Mouse (Mus musculus) MEL (cell line): Measurements from ENCODE around the gene Cracr2a. TPM values are rescaled to one million over a fixed set of nuclear protein-coding genes. Genes with fewer than 3 reads are reported as not detected.

Experiments
- DNase-seq: peaks from one replicate; pipeline ENCODE4 v3.0.0; 2011; ENCODE audit warnings: low read depth, low spot score
- H3K27ac ChIP-seq: 2 replicates; pipeline ENCODE4 v1.5.1; 2012; ENCODE audit warnings: low read depth, mild to moderate bottlenecking, control low read depth, low read length, moderate library complexity; ENCODE audit not compliant: control insufficient read depth
- H3K27me3 ChIP-seq, 2 experiments: fragments of 150-350 bp in 1 of 2; sonication (generic) in 1 of 2; 2 replicates each; pipeline ENCODE4 v1.6.1; 2012; ENCODE audit warnings: low read length in 2 of 2, mild to moderate bottlenecking in 2 of 2, improper control_type of control experiment in 1 of 2, moderate library complexity in 1 of 2; ENCODE audit not compliant: insufficient read depth in 2 of 2, control insufficient read depth in 1 of 2
- H3K36me3 ChIP-seq, 2 experiments: 2 replicates each; pipeline ENCODE4 v1.6.1; 2012 to 2014; ENCODE audit warnings: low read length in 2 of 2, improper control_type of control experiment in 1 of 2, inconsistent platforms in 1 of 2, mild to moderate bottlenecking in 1 of 2; ENCODE audit not compliant: insufficient read depth in 2 of 2, control insufficient read depth in 1 of 2
- H3K4me1 ChIP-seq, 2 experiments: fragments of 150-350 bp in 1 of 2; sonication (generic) in 1 of 2; 2 replicates each; pipeline ENCODE4 v1.6.1; 2012; ENCODE audit warnings: low read length in 2 of 2, improper control_type of control experiment in 1 of 2, mild to moderate bottlenecking in 1 of 2; ENCODE audit not compliant: insufficient read depth in 2 of 2, control insufficient read depth in 1 of 2
- H3K4me3 ChIP-seq, 2 experiments: fragments of 150-350 bp in 1 of 2; sonication (generic) in 1 of 2; 2 replicates each; pipeline ENCODE4 v1.5.1; 2012; ENCODE audit warnings: low read depth in 2 of 2, low read length in 2 of 2, mild to moderate bottlenecking in 2 of 2, moderate library complexity in 2 of 2, control low read depth in 1 of 2, improper control_type of control experiment in 1 of 2; ENCODE audit not compliant: control insufficient read depth in 1 of 2, insufficient read depth in 1 of 2
- H3K79me2 ChIP-seq: 2 replicates; pipeline ENCODE4 v1.6.1; 2012; ENCODE audit warnings: mild to moderate bottlenecking, low read length, moderate library complexity; ENCODE audit not compliant: control insufficient read depth, poor library complexity, insufficient read depth
- H3K9ac ChIP-seq: 2 replicates; pipeline ENCODE4 v1.6.1; 2012; ENCODE audit warnings: low read depth, mild to moderate bottlenecking, control low read depth, low read length, moderate library complexity; ENCODE audit not compliant: control insufficient read depth, poor library complexity, severe bottlenecking
- H3K9me3 ChIP-seq: fragments of 150-350 bp; sonication (generic); replicated peaks from 2 replicates; pipeline ENCODE4 v1.6.1; 2012; ENCODE audit warnings: mild to moderate bottlenecking, low read length, improper control_type of control experiment, moderate library complexity; ENCODE audit not compliant: insufficient read depth
- BHLHE40 ChIP-seq: IDR thresholded peaks from 2 replicates; pipeline ENCODE4 v1.6.1; 2012; ENCODE audit warnings: low read depth, mild to moderate bottlenecking, inconsistent platforms, low read length, improper control_type of control experiment, borderline replicate concordance
- E2F4 ChIP-seq: IDR thresholded peaks from 2 replicates; pipeline ENCODE4 v1.6.1; 2011; ENCODE audit warnings: low read depth, low read length, improper control_type of control experiment, borderline replicate concordance
- EP300 ChIP-seq, 2 experiments: IDR thresholded peaks; 2 replicates each; pipeline ENCODE4 v1.6.1; 2011; ENCODE audit warnings: improper control_type of control experiment in 2 of 2, low read length in 2 of 2, low read depth in 1 of 2, mild to moderate bottlenecking in 1 of 2
- ETS1 ChIP-seq: IDR thresholded peaks from 2 replicates; pipeline ENCODE4 v1.6.1; 2012; ENCODE audit warnings: low read depth, mild to moderate bottlenecking, inconsistent platforms, low read length, improper control_type of control experiment, moderate library complexity
- GABPA ChIP-seq: IDR thresholded peaks from 2 replicates; pipeline ENCODE4 v1.6.1; 2012; ENCODE audit warnings: low read depth, mild to moderate bottlenecking, inconsistent platforms, low read length, improper control_type of control experiment, moderate library complexity
- GATA1 ChIP-seq: IDR thresholded peaks from 2 replicates; pipeline ENCODE4 v1.6.1; 2011; ENCODE audit warnings: low read depth, low read length, improper control_type of control experiment
- KAT2A ChIP-seq: conservative IDR thresholded peaks from 2 replicates; pipeline ENCODE4 v1.6.1; 2012; ENCODE audit warnings: low read depth, low read length, improper control_type of control experiment, inconsistent platforms
- MAFK ChIP-seq: IDR thresholded peaks from 2 replicates; pipeline ENCODE4 v1.6.1; 2011; ENCODE audit warnings: low read depth, mild to moderate bottlenecking, low read length, improper control_type of control experiment, borderline replicate concordance
- MAX ChIP-seq: IDR thresholded peaks from 2 replicates; pipeline ENCODE4 v1.6.1; 2011; ENCODE audit warnings: low read length, improper control_type of control experiment
- MXI1 ChIP-seq: IDR thresholded peaks from 2 replicates; pipeline ENCODE4 v1.6.1; 2011; ENCODE audit warnings: mild to moderate bottlenecking, low read depth, low read length, improper control_type of control experiment
- NRF1 ChIP-seq: IDR thresholded peaks from 2 replicates; pipeline ENCODE4 v1.6.1; 2014; ENCODE audit warnings: low read depth, mild to moderate bottlenecking, inconsistent platforms, low read length, improper control_type of control experiment, moderate library complexity; ENCODE audit not compliant: poor library complexity, insufficient read depth, severe bottlenecking
- POLR2A ChIP-seq, 2 experiments: IDR thresholded peaks; 2 replicates each; pipeline ENCODE4 v1.6.1; 2011 to 2012; ENCODE audit warnings: low read length in 2 of 2, mild to moderate bottlenecking in 2 of 2, control low read depth in 1 of 2, improper control_type of control experiment in 1 of 2, low read depth in 1 of 2, moderate library complexity in 1 of 2; ENCODE audit not compliant: control insufficient read depth in 1 of 2, insufficient read depth in 1 of 2, poor library complexity in 1 of 2
- POLR2AphosphoS2 ChIP-seq: IDR thresholded peaks from 2 replicates; pipeline ENCODE4 v1.6.1; 2011; ENCODE audit warnings: low read length, improper control_type of control experiment
- RAD21 ChIP-seq: IDR thresholded peaks from 2 replicates; pipeline ENCODE4 v1.6.1; 2011; ENCODE audit warnings: mild to moderate bottlenecking, low read depth, low read length, improper control_type of control experiment
- RCOR1 ChIP-seq: IDR thresholded peaks from 2 replicates; pipeline ENCODE4 v1.6.1; 2012; ENCODE audit warnings: low read depth, mild to moderate bottlenecking, inconsistent platforms, low read length, improper control_type of control experiment
- SIN3A ChIP-seq: IDR thresholded peaks from 2 replicates; pipeline ENCODE4 v1.6.1; 2012; ENCODE audit warnings: low read length, improper control_type of control experiment, inconsistent platforms
- SMC3 ChIP-seq: IDR thresholded peaks from 2 replicates; pipeline ENCODE4 v1.6.1; 2011; ENCODE audit warnings: low read depth, low read length, improper control_type of control experiment
- TAL1 ChIP-seq: IDR thresholded peaks from 2 replicates; pipeline ENCODE4 v1.6.1; 2012; ENCODE audit warnings: mild to moderate bottlenecking, inconsistent platforms, low read length, moderate library complexity, mixed read lengths
- TBP ChIP-seq: IDR thresholded peaks from 2 replicates; pipeline ENCODE4 v1.8.0; 2011; ENCODE audit warnings: low read depth, low read length, improper control_type of control experiment
- TCF12 ChIP-seq: IDR thresholded peaks from 2 replicates; pipeline ENCODE4 v1.6.1; 2014; ENCODE audit warnings: low read depth, mild to moderate bottlenecking, inconsistent platforms, low read length, improper control_type of control experiment, moderate library complexity
- USF1 ChIP-seq: IDR thresholded peaks from 2 replicates; pipeline ENCODE4 v1.6.1; 2014; ENCODE audit warnings: low read depth, mild to moderate bottlenecking, inconsistent platforms, low read length, improper control_type of control experiment, moderate library complexity
- ZC3H11A ChIP-seq: IDR thresholded peaks from 2 replicates; pipeline ENCODE4 v1.6.1; 2012; ENCODE audit warnings: low read depth, mild to moderate bottlenecking, inconsistent platforms, low read length, improper control_type of control experiment
- ZKSCAN1 ChIP-seq: IDR thresholded peaks from 2 replicates; pipeline ENCODE4 v1.6.1; 2012; ENCODE audit warnings: low read depth, mild to moderate bottlenecking, inconsistent platforms, low read length, improper control_type of control experiment, moderate library complexity
- ZNF384 ChIP-seq: IDR thresholded peaks from 2 replicates; pipeline ENCODE4 v1.6.1; 2012; ENCODE audit warnings: low read depth, mild to moderate bottlenecking, inconsistent platforms, low read length, improper control_type of control experiment
- polyA plus RNA-seq, 2 experiments: library from polyadenylated mRNA; stranded (reverse) in 1 of 2; unstranded in 1 of 2; fragments of >175 nt in 1 of 2; fragments of >200 nt in 1 of 2; gene quantifications; 2 replicates each; pipeline versions ENCODE4 v1.2.1 to v1.2.4; 2012; ENCODE audit warnings: low replicate concordance in 2 of 2, low read depth in 1 of 2; ENCODE audit not compliant: insufficient read length in 2 of 2, insufficient read depth in 1 of 2, missing spikeins in 1 of 2
- total RNA-seq: library from RNA; depleted of rRNA; stranded (reverse); fragments of 300-350 nt; gene quantifications from 2 replicates; pipeline ENCODE4 v1.2.3, GENCODE M21; 2012

Gene Cracr2a
- total and polyA plus RNA-seq, 3 experiments, result 2.2 to 3.1 TPM; not detected in 1

GRCm38 (mm10) chr6:127591467-127591866 is 30.3 kb downstream of the Cracr2a start:
- DNase-seq, result peak; percentile 12
- no peaks in the 10 kb centered on the region for H3K9me3 ChIP-seq
- H3K36me3 ChIP-seq, result peaks cover 0 to 4% of the 10 kb centered on the region in 2 experiments; a peak in 2 of 4 replicates
- TF ChIP-seq POLR2A (IDR thresholded peaks at IDR 0.05; ENCODE audit: control insufficient read depth in 1 of 2, insufficient read depth in 1 of 2, low read depth in 1 of 2, low read length in 2 of 2, poor library complexity in 1 of 2) (no peak), SMC3 (no peak), BHLHE40 (no peak), KAT2A (no peak), GATA1 (peak; percentile 64), USF1 (no peak), RCOR1 (no peak), ZC3H11A (no peak), EP300 (IDR thresholded peaks at IDR 0.05; ENCODE audit: low read depth in 1 of 2, low read length in 2 of 2) (peak; percentile 8 to 77; a peak in 2 of 4 replicates), NRF1 (no peak), ZKSCAN1 (no peak), ETS1 (peak; percentile 82), TAL1 (peak; percentile 38; the same call in 1 of the 2 replicates), MAX (no peak), ZNF384 (no peak), MXI1 (0 out of 2 replicates have a peak, but pooled peaks have one; percentile 16), TCF12 (peak; percentile 95), POLR2AphosphoS2 (no peak), SIN3A (0 out of 2 replicates have a peak, but pooled peaks have one; percentile 35)
- no peak overlapping the region for H3K4me3 ChIP-seq
- H3K9ac ChIP-seq, result no peak overlapping the region
- H3K27ac ChIP-seq, result no peak overlapping the region
- no peaks in the 10 kb centered on the region for H3K79me2 ChIP-seq
- no peaks in the 10 kb centered on the region for H3K27me3 ChIP-seq
- peaks cover 2 to 3% of the 10 kb centered on the region in 2 experiments; a peak in 1 of 4 replicates for H3K4me1 ChIP-seq

GRCm38 (mm10) chr6:127593487-127593886 is 32.3 kb downstream of the Cracr2a start:
- Histone ChIP-seq H3K36me3 (peaks cover 0 to 4% of the 10 kb centered on the region in 2 experiments; a peak in 2 of 4 replicates), H3K27ac (no peak overlapping the region), H3K4me1 (0 out of 4 replicates have a peak, but pooled peaks cover 0 to 3% of the 10 kb centered on the region in 2 experiments), H3K9ac (no peak overlapping the region), H3K9me3 (no peaks in the 10 kb centered on the region), H3K79me2 (no peaks in the 10 kb centered on the region), H3K27me3 (no peaks in the 10 kb centered on the region), H3K4me3 (no peak overlapping the region)
- TF ChIP-seq MAFK (no peak), ZNF384 (no peak), E2F4 (no peak), TBP (no peak), GABPA (no peak), RAD21 (no peak), MAX (no peak)
- DNase-seq, result no peak
